Mouse (Mus musculus) myocyte (in vitro differentiated cells): ENCODE results near the gene Rpp14.

Source experiments
- CEBPB ChIP-seq: IDR thresholded peaks from 2 replicates; pipeline ENCODE4 v1.6.1; 2011; ENCODE audit warnings: mild to moderate bottlenecking, moderate library complexity; ENCODE audit not compliant: poor library complexity, insufficient read depth, severe bottlenecking
- E2F4 ChIP-seq: IDR thresholded peaks from one replicate; pipeline ENCODE4 v1.6.1; 2011; ENCODE audit warnings: mild to moderate bottlenecking, control low read depth, moderate library complexity; ENCODE audit not compliant: insufficient read depth
- MAX ChIP-seq: IDR thresholded peaks from one replicate; pipeline ENCODE4 v1.6.1; 2011; ENCODE audit warnings: low read depth, mild to moderate bottlenecking, control low read depth
- MYOD1 ChIP-seq, 3 experiments: IDR thresholded peaks; one replicate each; pipeline ENCODE4 v1.6.1; 2011; ENCODE audit warnings: control low read depth in 2 of 3, low read depth in 2 of 3, mild to moderate bottlenecking in 2 of 3, moderate library complexity in 1 of 3; ENCODE audit not compliant: insufficient read length in 2 of 3, control insufficient read depth in 1 of 3
- MYOG ChIP-seq, 3 experiments: IDR thresholded peaks; one replicate each; pipeline ENCODE4 v1.6.1; 2011; ENCODE audit warnings: control low read depth in 2 of 3, low read depth in 2 of 3, mild to moderate bottlenecking in 2 of 3; ENCODE audit not compliant: insufficient read length in 2 of 3, control insufficient read depth in 1 of 3, insufficient read depth in 1 of 3
- POLR2A ChIP-seq: IDR thresholded peaks from one replicate; pipeline ENCODE4 v1.6.1; 2011; ENCODE audit warnings: low read depth, mild to moderate bottlenecking, control low read depth, moderate library complexity; ENCODE audit not compliant: insufficient read length
- POLR2AphosphoS2 ChIP-seq: IDR thresholded peaks from one replicate; pipeline ENCODE4 v1.6.1; 2011; ENCODE audit warnings: low read depth, control low read depth; ENCODE audit not compliant: insufficient read length
- SRF ChIP-seq: IDR thresholded peaks from one replicate; pipeline ENCODE4 v1.6.1; 2011; ENCODE audit warnings: low read depth; ENCODE audit not compliant: control insufficient read depth, insufficient read length
- TCF12 ChIP-seq: IDR thresholded peaks from one replicate; pipeline ENCODE4 v1.6.1; 2011; ENCODE audit warnings: mild to moderate bottlenecking, control low read depth; ENCODE audit not compliant: poor library complexity, insufficient read depth, severe bottlenecking
- TCF3 ChIP-seq: IDR thresholded peaks from one replicate; pipeline ENCODE4 v1.6.1; 2011; ENCODE audit warnings: low read depth, control low read depth; ENCODE audit not compliant: insufficient read length
- USF1 ChIP-seq: IDR thresholded peaks from one replicate; pipeline ENCODE4 v1.6.1; 2011; ENCODE audit warnings: low read depth, mild to moderate bottlenecking, control low read depth, moderate library complexity

DNA sequence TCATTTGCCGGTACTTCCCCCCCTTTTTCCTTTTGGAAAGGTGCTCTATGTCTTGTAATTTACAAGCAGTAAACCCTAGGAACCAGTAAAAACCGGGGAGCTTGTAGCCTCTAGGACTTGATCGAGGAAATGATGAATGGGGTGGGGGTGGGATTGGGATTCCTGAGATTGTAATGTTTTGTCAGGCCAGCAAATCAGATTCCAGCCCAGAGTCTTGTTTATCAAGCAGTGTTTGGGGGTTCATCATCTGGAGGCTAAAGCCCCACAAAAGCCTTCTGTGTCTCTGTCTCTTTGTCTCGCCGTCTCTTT is 18.5 kb downstream of the Rpp14 start:
- TF ChIP-seq E2F4 = no peak
- no peak for TF ChIP-seq MAX
- no peak for TF ChIP-seq TCF12
- no peak for TF ChIP-seq POLR2A
- no peak for TF ChIP-seq USF1
- TF ChIP-seq CEBPB = no peak
- no peak for TF ChIP-seq POLR2AphosphoS2
- no peak for TF ChIP-seq MYOD1 (IDR thresholded peaks at IDR 0.05; ENCODE audit: control insufficient read depth in 1 of 3, insufficient read length in 2 of 3, low read depth in 2 of 3)
- no peak for TF ChIP-seq SRF
- no peak for TF ChIP-seq MYOG (IDR thresholded peaks at IDR 0.05; ENCODE audit: control insufficient read depth in 1 of 3, insufficient read depth in 1 of 3, insufficient read length in 2 of 3, low read depth in 2 of 3)
- TF ChIP-seq TCF3 = no peak
